Mouse (Mus musculus) embryonic facial prominence, embryonic 14.5 days (tissue): ENCODE measurements around the gene Med27. TPM values are rescaled to one million over a fixed set of nuclear protein-coding genes. Genes with fewer than 3 reads are reported as not detected.

Source experiments
- ATAC-seq: fragments of 200-750 bp; cut with Nextera tagmentation; 2 replicates; pipeline ENCODE4 v1.8.0; 2017; ENCODE audit warnings: low read depth, moderate number of reproducible peaks, moderate TSS enrichment
- DNase-seq: peaks from one replicate; pipeline ENCODE4 v3.0.0-alpha.2; 2015; ENCODE audit warnings: low spot score
- H3K27ac ChIP-seq: fragments of 300-500 bp; sonication (generic); replicated peaks from 2 replicates; pipeline ENCODE4 v1.5.1; 2014; ENCODE audit warnings: low read depth, mild to moderate bottlenecking, low read length, moderate library complexity
- H3K27me3 ChIP-seq: fragments of 300-500 bp; sonication (generic); replicated peaks from 2 replicates; pipeline ENCODE4 v1.6.1; 2014; ENCODE audit warnings: low read length; ENCODE audit not compliant: control insufficient read depth, insufficient read depth
- H3K36me3 ChIP-seq: fragments of 300-500 bp; sonication (generic); 2 replicates; pipeline ENCODE4 v1.6.1; 2014; ENCODE audit warnings: low read length, mixed read lengths; ENCODE audit not compliant: control insufficient read depth, insufficient read depth
- H3K4me1 ChIP-seq: fragments of 300-500 bp; sonication (generic); 2 replicates; pipeline ENCODE4 v1.6.1; 2014; ENCODE audit warnings: antibody characterized with exemption, low read length; ENCODE audit not compliant: control insufficient read depth, insufficient read depth
- H3K4me2 ChIP-seq: fragments of 300-500 bp; sonication (generic); 2 replicates; pipeline ENCODE4 v1.6.1; 2014; ENCODE audit warnings: low read depth, mild to moderate bottlenecking, low read length, moderate library complexity, mixed read lengths
- H3K4me3 ChIP-seq: fragments of 300-500 bp; sonication (generic); 2 replicates; pipeline ENCODE4 v1.5.1; 2014; ENCODE audit warnings: low read depth, mild to moderate bottlenecking, low read length
- H3K9ac ChIP-seq: fragments of 300-500 bp; sonication (generic); 2 replicates; pipeline ENCODE4 v1.6.1; 2014; ENCODE audit warnings: low read depth, mild to moderate bottlenecking, low read length, moderate library complexity, mixed read lengths
- H3K9me3 ChIP-seq: fragments of 300-500 bp; sonication (generic); 2 replicates; pipeline ENCODE4 v1.6.1; 2016; ENCODE audit warnings: low read length; ENCODE audit not compliant: control insufficient read depth
- WGBS: fragments of 180-500 bp; shearing (Covaris S2); extraction: QIAGEN DNeasy Blood & Tissue Kit; methylation state at CpG from one replicate; pipeline ENCODE4 v1.1.7; 2014; 5-methylcytosine and 5-hydroxymethylcytosine counted together
- polyA plus RNA-seq: library from polyadenylated mRNA; unstranded; fragments of >200 nt; fragmentation: Nextera tagmentation; extraction: Ambion mirVana; gene quantifications from 2 replicates; pipeline ENCODE4 v1.2.1, GENCODE M21; 2014

Med27 gene
- polyA plus RNA-seq, 1 experiment from 2014 or later: 50.9 TPM

GRCm38 (mm10) chr2:29442275-29442674 is 95.7 kb downstream of the Med27 start:
- Histone ChIP-seq H3K27me3 (no peaks in the 10 kb centered on the region), H3K4me2 (no peak overlapping the region), H3K9me3 (no peaks in the 10 kb centered on the region), H3K4me1 (peaks cover 5% of the 10 kb centered on the region; the same call in 1 of the 2 replicates), H3K27ac (no peak overlapping the region), H3K36me3 (no peaks in the 10 kb centered on the region), H3K4me3 (no peak overlapping the region), H3K9ac (no peak overlapping the region)
- DNase-seq: no peak
- ATAC-seq: no peak

DNA sequence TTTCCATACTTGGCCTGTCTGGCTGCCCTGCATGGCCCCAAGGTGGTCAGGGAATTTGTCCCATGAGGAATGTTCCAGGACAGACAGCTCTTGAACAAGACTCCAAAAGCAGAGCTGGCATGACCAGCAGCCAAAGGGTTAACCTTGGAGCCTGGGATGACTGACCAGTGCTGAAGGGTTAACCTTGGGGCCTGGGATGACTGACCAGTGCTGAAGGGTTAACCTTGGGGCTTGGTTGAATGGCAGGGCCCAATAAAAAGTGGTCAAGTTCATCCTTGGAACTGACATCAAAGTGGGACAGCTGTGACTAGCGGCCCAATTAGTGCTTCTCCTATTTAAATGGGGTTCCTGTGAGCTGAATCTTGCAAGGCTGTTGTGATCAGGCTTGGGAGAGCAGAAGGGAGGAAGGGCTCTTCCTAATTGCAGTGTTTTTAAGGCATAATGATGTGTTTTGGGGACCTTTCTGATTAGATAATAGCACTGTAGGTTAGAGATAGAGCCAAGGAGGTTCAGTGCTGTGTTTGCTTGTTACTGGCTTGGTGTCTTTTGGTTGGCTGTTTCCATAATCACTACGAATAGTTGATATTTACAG is 97.1 kb downstream of the Med27 start:
- H3K27me3 ChIP-seq: no peaks in the 10 kb centered on the region

DNA sequence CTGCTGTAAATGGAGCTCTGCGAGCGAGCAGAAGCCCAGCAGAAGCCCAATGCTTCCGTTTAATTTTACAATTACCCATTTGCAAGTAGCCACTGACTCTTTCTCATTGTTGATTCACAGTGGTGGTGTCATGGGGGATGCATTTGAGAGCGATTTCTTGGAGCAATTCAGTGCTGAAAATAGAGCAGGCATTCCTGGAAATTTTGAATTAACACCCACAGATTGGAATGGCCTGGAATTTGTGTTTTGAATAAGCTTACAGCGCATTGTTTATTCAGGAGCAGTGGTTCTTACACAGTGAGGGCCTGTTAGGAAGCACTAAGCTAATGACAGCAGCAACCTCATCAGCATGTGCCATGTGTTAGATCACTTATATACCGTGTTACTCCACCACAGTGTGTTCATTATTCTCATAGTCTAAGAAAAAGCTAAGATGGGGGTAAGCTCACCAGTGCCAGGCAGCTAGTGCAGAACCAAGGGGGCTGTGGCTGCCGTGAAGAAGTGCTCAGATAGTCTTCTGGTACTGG is 101.9 kb downstream of the Med27 start:
- DNase-seq: no peak
- Histone ChIP-seq H3K9ac (no peak overlapping the region), H3K4me1 (peaks cover 3% of the 10 kb centered on the region), H3K36me3 (no peaks in the 10 kb centered on the region), H3K4me2 (no peak overlapping the region), H3K9me3 (no peaks in the 10 kb centered on the region), H3K27me3 (no peaks in the 10 kb centered on the region), H3K27ac (no peak overlapping the region), H3K4me3 (no peak overlapping the region)
- 70% methylated on average over 7 of the region's 7 CpGs for WGBS
- ATAC-seq: no peak

More for the DNA sequence above, 97.1 kb downstream of the Med27 start:
- Histone ChIP-seq H3K9ac (no peak overlapping the region), H3K4me2 (no peak overlapping the region), H3K9me3 (no peaks in the 10 kb centered on the region), H3K4me1 (peaks cover 5% of the 10 kb centered on the region; the same call in 1 of the 2 replicates), H3K27ac (no peak overlapping the region), H3K36me3 (no peaks in the 10 kb centered on the region), H3K4me3 (no peak overlapping the region)
- ATAC-seq (no peak), DNase-seq (no peak)
- 75% methylated on average over 2 of the region's 2 CpGs for WGBS

GRCm38 (mm10) chr2:29451368-29451999 is 104.9 kb downstream of the Med27 start:
- no peak overlapping the region for H3K4me2 ChIP-seq
- H3K4me3 ChIP-seq: no peak overlapping the region

DNA sequence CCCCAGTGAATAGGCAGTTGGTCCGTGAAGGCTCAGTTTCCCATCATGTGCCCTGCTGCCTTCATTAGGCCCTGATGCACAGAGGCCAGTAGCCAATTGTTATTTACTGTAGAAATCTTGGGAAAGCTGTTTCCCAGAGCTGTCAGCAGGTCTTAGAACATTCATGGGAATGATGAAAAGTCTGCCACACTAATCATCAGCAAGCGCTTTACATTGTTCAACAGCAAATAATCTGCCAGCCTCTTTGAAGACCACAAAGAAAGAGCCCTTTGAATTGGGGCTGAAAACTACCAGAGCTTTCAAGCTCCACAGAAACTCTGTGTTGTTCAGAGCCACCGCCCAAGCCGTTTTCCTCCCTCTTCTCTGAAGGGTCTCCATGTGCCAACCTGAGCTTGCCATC is 106.8 kb downstream of the Med27 start:
- Histone ChIP-seq H3K4me1 (peaks cover 3% of the 10 kb centered on the region), H3K9ac (no peak overlapping the region), H3K36me3 (no peaks in the 10 kb centered on the region), H3K27me3 (no peaks in the 10 kb centered on the region), H3K4me2 (no peak overlapping the region), H3K4me3 (no peak overlapping the region), H3K9me3 (no peaks in the 10 kb centered on the region), H3K27ac (no peak overlapping the region)
- no peak for ATAC-seq
- no peak for DNase-seq
- 72% methylated on average over 4 of the region's 4 CpGs for WGBS

More at GRCm38 (mm10) chr2:29451368-29451999, 104.9 kb downstream of the Med27 start:
- Histone ChIP-seq H3K36me3 (no peaks in the 10 kb centered on the region), H3K27me3 (no peaks in the 10 kb centered on the region), H3K9me3 (no peaks in the 10 kb centered on the region), H3K4me1 (peaks cover 3% of the 10 kb centered on the region), H3K27ac (no peak overlapping the region), H3K9ac (no peak overlapping the region)
- peak; percentile 19 for DNase-seq
- no peak for ATAC-seq
- WGBS: 72% methylated on average over 14 of the region's 14 CpGs

DNA sequence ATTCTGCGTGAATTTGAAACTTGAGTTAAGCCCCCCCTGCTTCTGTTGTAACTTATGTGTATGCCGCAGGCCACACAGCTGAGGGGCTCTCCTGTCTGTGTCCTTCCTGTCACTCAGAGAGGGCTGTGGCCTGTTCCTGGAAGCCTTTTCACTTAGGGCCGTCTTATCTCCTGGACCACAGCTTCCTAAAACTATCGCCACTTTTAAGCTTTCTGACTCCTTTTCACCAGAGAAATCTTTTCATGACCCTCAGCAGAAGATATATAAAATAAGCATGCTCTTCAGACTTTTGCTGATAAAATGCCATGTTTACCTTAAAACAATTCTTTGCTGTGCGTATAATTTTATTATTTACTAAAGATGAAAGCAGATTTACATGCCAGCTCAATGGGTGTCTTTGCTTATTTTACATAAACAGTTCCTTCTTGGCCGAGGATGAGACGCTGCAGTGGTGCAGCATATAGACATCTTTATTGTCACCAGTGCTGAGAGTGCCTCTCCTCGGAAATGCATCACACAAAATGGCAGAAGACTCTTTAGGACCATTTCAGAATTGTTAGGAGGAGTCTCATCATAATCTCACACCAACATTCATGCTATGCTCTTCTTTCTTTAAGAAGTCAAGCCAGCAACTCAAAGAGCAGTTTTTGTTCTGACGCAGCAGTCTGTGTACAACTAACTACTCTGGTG is 110.2 kb downstream of the Med27 start:
- Histone ChIP-seq H3K9me3 (no peaks in the 10 kb centered on the region), H3K4me1 (peaks cover 3% of the 10 kb centered on the region; the same call in 1 of the 2 replicates), H3K4me3 (no peak overlapping the region), H3K36me3 (no peaks in the 10 kb centered on the region), H3K4me2 (no peak overlapping the region), H3K9ac (no peak overlapping the region), H3K27me3 (no peaks in the 10 kb centered on the region), H3K27ac (no peak overlapping the region)
- no peak for ATAC-seq
- no peak for DNase-seq
- 69% methylated on average over 9 of the region's 9 CpGs for WGBS

DNA sequence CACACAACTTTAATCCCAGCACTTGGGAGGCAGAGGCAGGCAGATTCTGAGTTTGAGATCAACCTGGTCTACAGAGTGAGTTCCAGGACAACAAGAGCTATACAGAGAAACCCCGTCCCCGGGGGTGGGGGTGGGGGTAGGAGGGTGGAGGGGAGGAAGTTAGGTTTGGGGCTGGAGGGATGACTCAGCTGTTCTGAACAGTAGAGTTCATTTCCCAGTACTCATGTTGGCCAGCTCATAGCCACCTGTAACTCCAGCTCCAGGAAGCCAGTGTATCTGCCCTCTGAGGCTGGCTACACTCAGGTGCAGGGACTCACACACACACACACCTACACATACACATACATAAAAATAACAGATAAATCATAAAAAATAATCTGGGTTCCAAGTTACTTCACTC is 111.1 kb downstream of the Med27 start:
- Histone ChIP-seq H3K27me3 (no peaks in the 10 kb centered on the region), H3K9ac (no peak overlapping the region), H3K4me2 (no peak overlapping the region), H3K9me3 (no peaks in the 10 kb centered on the region), H3K4me3 (no peak overlapping the region), H3K27ac (no peak overlapping the region), H3K36me3 (no peaks in the 10 kb centered on the region), H3K4me1 (peaks cover 3% of the 10 kb centered on the region; the same call in 1 of the 2 replicates)
- WGBS: 55% methylated on average over 2 of the region's 2 CpGs
- no peak for DNase-seq
- no peak for ATAC-seq

DNA sequence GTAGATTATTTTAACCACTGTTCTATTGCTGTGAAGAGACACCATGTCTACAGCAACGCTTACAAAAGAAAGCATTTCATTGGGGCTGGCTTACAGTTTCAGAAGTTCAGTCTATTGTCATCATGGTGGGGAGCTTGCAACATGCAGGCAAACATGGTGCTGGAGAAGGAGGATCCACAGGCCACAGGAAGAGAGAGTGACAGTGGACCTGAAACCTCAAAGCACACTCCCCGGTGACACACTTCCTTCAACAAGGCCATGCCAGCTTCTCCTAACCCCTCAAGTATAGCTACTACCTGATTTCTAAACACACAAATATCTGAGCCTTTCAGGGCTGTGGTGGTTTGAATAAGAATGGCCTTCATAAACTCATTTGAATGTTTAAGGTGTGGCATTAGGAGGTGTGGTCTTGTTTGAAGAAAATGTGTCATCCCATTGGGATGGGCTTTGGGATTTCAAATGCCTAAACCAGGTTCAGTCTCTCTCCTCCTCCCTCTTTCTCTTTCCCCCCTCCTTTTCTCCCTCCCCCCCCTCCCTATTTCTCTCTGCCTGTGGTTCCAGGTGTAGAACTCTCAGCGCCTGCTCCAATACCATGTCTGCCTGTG is 111.8 kb downstream of the Med27 start:
- H3K9ac ChIP-seq: no peak overlapping the region
- H3K4me1 ChIP-seq: no peaks in the 10 kb centered on the region
- H3K36me3 ChIP-seq: no peaks in the 10 kb centered on the region
- DNase-seq: no peak
- no peaks in the 10 kb centered on the region for H3K9me3 ChIP-seq
- ATAC-seq: no peak
- WGBS: 93% methylated on average over 3 of the region's 3 CpGs
- H3K27me3 ChIP-seq: no peaks in the 10 kb centered on the region
- H3K4me2 ChIP-seq: no peak overlapping the region
- no peak overlapping the region for H3K27ac ChIP-seq
- H3K4me3 ChIP-seq: no peak overlapping the region
